Mouse (Mus musculus) liver, embryonic 14.5 days (tissue): ENCODE results near the gene Prpf6. TPM values are rescaled to one million over a fixed set of nuclear protein-coding genes. Genes with fewer than 3 reads are reported as not detected.

Source experiments
- ATAC-seq: fragments of 200-750 bp; cut with Nextera tagmentation; 2 replicates; pipeline ENCODE4 v1.8.0; 2017; ENCODE audit warnings: moderate number of reproducible peaks, mild to moderate bottlenecking, moderate library complexity; ENCODE audit not compliant: insufficient read depth
- DNase-seq, 3 experiments: peaks; one replicate each; pipeline ENCODE4 v3.0.0-alpha.2; 2012 to 2013; ENCODE audit warnings: low read depth in 3 of 3, low spot score in 3 of 3
- H3K27ac ChIP-seq: fragments of 300-500 bp; sonication (generic); 2 replicates; pipeline ENCODE4 v1.5.1; 2014; ENCODE audit warnings: moderate library complexity, mild to moderate bottlenecking, control low read depth, inconsistent platforms
- H3K27me3 ChIP-seq: fragments of 300-500 bp; sonication (generic); 2 replicates; pipeline ENCODE4 v1.6.1; 2014; ENCODE audit warnings: mild to moderate bottlenecking, low read length, moderate library complexity; ENCODE audit not compliant: control insufficient read depth, insufficient read depth
- H3K36me3 ChIP-seq: fragments of 300-500 bp; sonication (generic); replicated peaks from 2 replicates; pipeline ENCODE4 v1.6.1; 2014; ENCODE audit warnings: low read depth; ENCODE audit not compliant: control insufficient read depth, insufficient read depth
- H3K4me1 ChIP-seq, 2 experiments: fragments of 200-500 bp in 1 of 2; fragments of 300-500 bp in 1 of 2; sonication (generic) in 1 of 2; replicated peaks; 2 replicates each; pipeline ENCODE4 v1.6.1; 2012 to 2014; ENCODE audit warnings: antibody characterized with exemption in 1 of 2, inconsistent platforms in 1 of 2, low read length in 1 of 2; ENCODE audit not compliant: control insufficient read depth in 2 of 2, insufficient read depth in 2 of 2
- H3K4me2 ChIP-seq: fragments of 300-500 bp; sonication (generic); 2 replicates; pipeline ENCODE4 v1.6.1; 2014; ENCODE audit warnings: low read depth, mild to moderate bottlenecking, control low read depth, moderate library complexity
- H3K4me3 ChIP-seq, 2 experiments: fragments of 200-500 bp in 1 of 2; fragments of 300-500 bp in 1 of 2; sonication (generic) in 1 of 2; 2 replicates each; pipeline ENCODE4 v1.5.1; 2012 to 2014; ENCODE audit warnings: low read depth in 2 of 2, low read length in 2 of 2, mild to moderate bottlenecking in 2 of 2, control low read depth in 1 of 2, inconsistent platforms in 1 of 2, moderate library complexity in 1 of 2; ENCODE audit not compliant: insufficient read depth in 1 of 2
- H3K9ac ChIP-seq: fragments of 300-500 bp; sonication (generic); replicated peaks from 2 replicates; pipeline ENCODE4 v1.6.1; 2014; ENCODE audit warnings: mild to moderate bottlenecking, control low read depth, moderate library complexity
- H3K9me3 ChIP-seq: fragments of 300-500 bp; sonication (generic); 2 replicates; pipeline ENCODE4 v1.6.1; 2016; ENCODE audit warnings: low read length, mixed read lengths; ENCODE audit not compliant: control insufficient read depth
- CTCF ChIP-seq: IDR thresholded peaks from 2 replicates; pipeline ENCODE4 v1.5.1; 2016; ENCODE audit warnings: antibody characterized with exemption, low read depth, control low read depth
- EP300 ChIP-seq: IDR thresholded peaks from 2 replicates; pipeline ENCODE4 v1.6.1; 2016; ENCODE audit warnings: antibody characterized with exemption, low read depth
- WGBS: fragments of 180-500 bp; shearing (Covaris S2); extraction: QIAGEN DNeasy Blood & Tissue Kit; methylation state at CpG from one replicate; pipeline ENCODE4 v1.1.7; 2014; ENCODE audit not compliant: insufficient replicate concordance; 5-methylcytosine and 5-hydroxymethylcytosine counted together
- polyA plus RNA-seq, 2 experiments: library from polyadenylated mRNA; depleted of rRNA in 1 of 2; stranded (reverse) in 1 of 2; unstranded in 1 of 2; fragments of >200 nt; fragmentation: Nextera tagmentation in 1 of 2; extraction: Ambion mirVana in 1 of 2; gene quantifications; 2 replicates each; pipeline versions ENCODE4 v1.2.1 to v1.2.3; 2012 to 2014

The Prpf6 gene
- polyA plus RNA-seq, 2 experiments: 15.7 to 22.3 TPM

DNA sequence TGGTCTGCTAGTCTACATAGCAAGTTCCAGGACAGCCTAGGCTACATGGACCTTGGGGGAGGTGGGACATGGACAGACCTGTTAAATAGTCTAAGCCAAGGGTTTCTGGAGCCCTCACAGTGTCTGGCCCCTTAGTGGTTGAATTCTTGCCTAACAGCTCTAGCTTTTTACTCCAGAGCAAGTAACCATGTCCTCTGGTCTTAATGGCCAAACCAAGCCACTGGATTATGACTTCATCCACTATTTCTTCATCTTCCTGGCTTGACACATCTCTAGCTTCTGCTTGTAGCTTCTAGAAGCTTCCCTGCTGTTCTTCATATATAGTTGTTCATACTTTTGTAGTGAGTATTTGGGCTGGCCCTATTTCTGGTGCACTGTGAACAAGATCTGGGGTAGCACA, 37.9 kb upstream of the Prpf6 start:
- Histone ChIP-seq H3K27me3 (no peaks in the 10 kb centered on the region), H3K4me1 (0 out of 4 replicates have a peak, but pooled peaks cover 0 to 2% of the 10 kb centered on the region in 2 experiments), H3K27ac (no peak overlapping the region), H3K9me3 (no peaks in the 10 kb centered on the region), H3K4me2 (no peak overlapping the region), H3K9ac (no peak overlapping the region), H3K4me3 (no peak overlapping the region), H3K36me3 (peaks cover 39% of the 10 kb centered on the region)
- DNase-seq (no peak), ATAC-seq (no peak)
- TF ChIP-seq EP300: no peak
- TF ChIP-seq CTCF: no peak

DNA sequence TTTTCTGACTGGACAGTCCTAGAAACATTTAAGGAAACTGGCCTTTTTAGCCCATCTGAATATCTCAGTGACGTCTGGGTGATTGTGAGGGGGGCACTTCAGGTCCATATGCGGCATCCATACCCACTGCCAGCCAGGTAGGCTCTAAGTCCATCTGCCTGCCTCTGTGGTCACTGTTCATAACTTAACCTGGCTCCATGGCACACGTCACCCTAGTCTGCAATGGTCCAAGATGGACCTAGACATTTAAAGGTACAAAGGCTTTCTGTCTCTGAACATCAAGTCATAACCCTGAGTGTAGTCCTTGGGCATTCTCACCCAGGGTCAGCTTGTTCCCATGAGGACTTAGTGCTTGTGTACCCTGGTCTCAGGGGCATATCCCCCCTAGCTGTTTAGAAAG, 24.3 kb upstream of the Prpf6 start:
- no peaks in the 10 kb centered on the region; the same call in 1 of the 2 replicates for H3K36me3 ChIP-seq
- TF ChIP-seq CTCF (no peak), EP300 (no peak)
- H3K27me3 ChIP-seq: no peaks in the 10 kb centered on the region
- WGBS: 76% methylated on average over 3 of the region's 3 CpGs
- no peak overlapping the region for H3K4me3 ChIP-seq
- DNase-seq: no peak
- no peaks in the 10 kb centered on the region for H3K9me3 ChIP-seq
- H3K4me2 ChIP-seq: no peak overlapping the region
- H3K9ac ChIP-seq: no peak overlapping the region
- ATAC-seq: no peak
- no peak overlapping the region for H3K27ac ChIP-seq
- H3K4me1 ChIP-seq: peaks cover 7 to 16% of the 10 kb centered on the region in 2 experiments

DNA sequence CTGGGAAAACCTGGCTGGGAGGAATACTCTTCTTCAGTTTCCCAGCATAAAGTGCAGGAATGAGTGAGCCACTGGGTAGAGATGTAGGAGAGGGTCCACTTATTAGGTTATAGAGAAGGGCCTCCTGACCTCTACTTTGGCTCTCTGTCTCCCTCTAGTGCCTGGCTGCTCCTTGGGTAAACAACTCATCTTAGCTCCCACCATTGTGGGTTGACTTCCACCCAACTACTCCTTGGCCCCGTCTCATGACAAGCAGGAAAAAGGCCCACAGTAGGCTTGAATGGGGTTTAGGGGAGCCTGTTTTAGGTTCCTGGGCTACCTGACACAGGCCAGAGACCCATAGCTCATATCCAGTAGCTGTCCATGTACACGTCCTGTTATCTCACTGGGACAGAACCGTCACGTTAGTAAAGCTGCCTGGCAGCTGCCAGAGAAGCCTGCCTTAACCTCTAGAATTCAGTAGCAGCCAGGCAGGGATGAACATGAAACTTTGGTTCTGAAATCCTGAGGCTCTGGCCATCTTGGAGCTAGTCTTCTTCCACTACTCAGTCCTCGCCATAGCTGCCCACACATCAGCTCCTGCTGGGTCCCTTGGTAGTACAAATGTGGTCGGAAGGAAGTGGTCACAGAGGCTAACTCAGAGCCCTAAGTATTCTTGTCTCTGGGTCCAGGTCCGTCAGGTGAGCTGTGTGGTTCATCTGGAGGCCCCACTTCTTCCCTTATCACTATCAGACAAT, 23.2 kb upstream of the Prpf6 start:
- peak overlapping the region; percentile 57 for H3K27ac ChIP-seq
- H3K9me3 ChIP-seq: no peaks in the 10 kb centered on the region
- ATAC-seq (peak; percentile 80), DNase-seq (peak in 2 of 3 experiments; percentile 45 to 53)
- H3K4me1 ChIP-seq: peaks cover 7 to 16% of the 10 kb centered on the region in 2 experiments
- peak; percentile 67 for TF ChIP-seq EP300
- TF ChIP-seq CTCF: peak; percentile 87
- peak overlapping the region; percentile 33 for H3K4me2 ChIP-seq
- no peaks in the 10 kb centered on the region for H3K27me3 ChIP-seq
- WGBS: 21% methylated on average over 7 of the region's 7 CpGs
- H3K36me3 ChIP-seq: no peaks in the 10 kb centered on the region; the same call in 1 of the 2 replicates
- H3K9ac ChIP-seq: peak overlapping the region; percentile 34; the same call in 1 of the 2 replicates
- 0 out of 4 replicates have a peak overlapping the region, but pooled peaks of 1 of the 2 experiments have one; percentile 2 for H3K4me3 ChIP-seq

DNA sequence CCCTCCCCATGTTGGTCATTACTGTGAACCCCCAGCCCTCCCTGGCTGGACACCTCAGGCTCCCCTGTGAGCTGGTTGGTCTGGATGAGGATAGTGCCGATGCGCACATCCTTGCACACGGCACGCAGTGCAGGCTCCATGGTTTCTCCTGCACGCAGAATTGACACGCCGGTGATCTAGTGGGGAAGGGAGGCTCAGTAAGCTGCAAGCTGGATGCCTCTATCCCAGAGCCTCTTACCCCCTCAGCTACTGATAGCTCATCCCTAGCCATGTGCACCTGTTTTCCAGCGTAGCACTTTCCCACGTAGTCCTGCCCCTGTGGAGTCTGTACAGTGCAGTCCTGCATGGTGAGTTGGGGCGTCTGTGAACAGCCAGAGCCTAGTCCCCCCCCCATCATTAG, 21.8 kb upstream of the Prpf6 start:
- WGBS: 92% methylated on average over 10 of the region's 10 CpGs
- peaks cover 7 to 17% of the 10 kb centered on the region in 2 experiments for H3K4me1 ChIP-seq
- no peak overlapping the region for H3K9ac ChIP-seq
- no peak overlapping the region for H3K4me2 ChIP-seq
- no peaks in the 10 kb centered on the region for H3K27me3 ChIP-seq
- H3K4me3 ChIP-seq: no peak overlapping the region
- ATAC-seq (no peak), DNase-seq (no peak)
- H3K27ac ChIP-seq: no peak overlapping the region
- no peaks in the 10 kb centered on the region; the same call in 1 of the 2 replicates for H3K36me3 ChIP-seq
- TF ChIP-seq CTCF (no peak), EP300 (no peak)
- no peaks in the 10 kb centered on the region for H3K9me3 ChIP-seq

DNA sequence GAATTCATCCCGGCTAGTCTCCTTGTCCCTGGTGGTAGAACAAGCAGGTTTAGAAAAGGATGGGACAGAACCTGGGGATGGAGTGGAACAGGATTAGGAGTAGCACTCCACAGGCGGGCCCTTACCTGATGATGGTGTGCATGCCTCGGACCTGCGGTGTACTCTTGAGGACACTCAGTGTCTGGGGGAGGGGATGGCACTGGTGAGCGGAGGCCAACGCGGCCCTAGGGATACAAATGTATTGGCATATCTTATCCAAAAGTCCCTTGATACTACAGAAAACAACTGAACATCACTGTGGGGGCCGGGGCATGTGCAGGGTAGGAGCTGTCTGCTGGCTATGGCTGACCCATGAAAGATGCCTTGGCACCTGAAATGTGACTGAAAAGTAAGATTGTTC, 21.3 kb upstream of the Prpf6 start:
- Histone ChIP-seq H3K4me1 (peaks cover 7 to 17% of the 10 kb centered on the region in 2 experiments), H3K36me3 (no peaks in the 10 kb centered on the region; the same call in 1 of the 2 replicates)
- 81% methylated on average over 8 of the region's 8 CpGs for WGBS

More for the DNA sequence above, 21.3 kb upstream of the Prpf6 start:
- DNase-seq (no peak), ATAC-seq (no peak)
- no peak overlapping the region for H3K4me3 ChIP-seq
- H3K9me3 ChIP-seq: no peaks in the 10 kb centered on the region
- no peaks in the 10 kb centered on the region for H3K27me3 ChIP-seq
- H3K27ac ChIP-seq: no peak overlapping the region
- no peak for TF ChIP-seq EP300
- TF ChIP-seq CTCF: no peak
- no peak overlapping the region for H3K4me2 ChIP-seq
- H3K9ac ChIP-seq: no peak overlapping the region
